ENCODE assay signal across 8 mouse cellular contexts in the genomic region with DNA sequence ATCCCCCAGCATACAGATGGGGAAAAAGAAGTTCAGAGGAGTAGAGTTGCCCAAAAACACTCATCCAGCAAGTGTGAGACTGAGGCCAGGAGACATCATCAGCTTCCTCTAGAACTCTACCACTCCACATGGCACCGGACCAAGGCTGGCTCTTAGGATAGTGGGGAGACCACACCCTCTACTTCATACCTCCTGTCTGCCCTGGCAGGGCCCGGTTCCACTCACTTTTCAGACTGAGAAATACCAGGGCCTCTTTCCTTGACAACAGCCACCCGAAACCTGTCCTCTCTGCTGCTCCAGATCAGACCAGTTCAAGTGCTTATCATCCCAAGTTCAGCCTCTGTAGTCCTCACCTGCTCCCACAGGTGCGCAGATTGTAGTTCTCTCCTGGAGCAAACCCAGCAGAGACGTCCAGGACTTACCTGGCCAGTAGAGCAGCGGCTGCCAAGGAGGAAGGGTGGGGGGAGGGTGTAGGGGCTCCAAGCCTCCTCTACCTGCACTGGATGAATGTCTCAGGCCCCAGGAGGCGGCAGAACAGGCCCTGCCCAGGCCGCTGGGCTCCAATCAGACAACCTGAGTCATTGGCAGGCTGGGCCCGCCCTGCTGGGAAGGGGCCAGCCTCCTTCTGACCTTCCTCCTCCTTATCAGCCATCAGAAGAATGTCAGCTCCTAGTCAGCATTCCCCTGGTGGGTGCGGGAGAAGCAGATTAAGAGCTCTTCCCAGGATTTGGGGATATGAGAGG. TPM values are rescaled to one million over a fixed set of nuclear protein-coding genes. Genes with fewer than 3 reads are reported as not detected.
DNase-seq lines count a peak whose midpoint lies in the region; ATAC-seq and TF ChIP-seq lines count a peak whose summit lies in the region.

A gene (minus strand): TSS at position 452 of the 743 bp plus-strand sequence.

- peak; percentile 48 for DNase-seq in NIH3T3 (ENCODE audit: low read depth)
- peak; percentile 87 for DNase-seq in lung, postnatal 36 days
- DNase-seq in thymus, postnatal 25 days: no peak
- no peak for DNase-seq in right cerebral cortex, postnatal 4 days
- no peak for DNase-seq in midbrain, embryonic 11.5 days (ENCODE audit: low spot score, missing footprints)

- H3K27ac ChIP-seq in bone marrow macrophage, adult 2 months (ENCODE audit: insufficient read depth, low read depth, low read length): no peak within 1 kb of the TSS
- H3K27ac ChIP-seq in intestine, embryonic 16.5 days (ENCODE audit: low read length): peak within 1 kb of the TSS; percentile 87
- H3K27ac ChIP-seq in midbrain, embryonic 11.5 days (ENCODE audit: low read depth, low read length): no peak within 1 kb of the TSS

- peak within 1 kb of the TSS; percentile 45 for H3K9ac ChIP-seq in intestine, embryonic 16.5 days (ENCODE audit: low read depth, low read length)
- no peak within 1 kb of the TSS for H3K9ac ChIP-seq in midbrain, embryonic 11.5 days (ENCODE audit: low read length)

- H3K4me1 ChIP-seq in bone marrow macrophage, adult 2 months (ENCODE audit: control insufficient read depth, insufficient read depth, low read length): no peaks in the 10 kb centered on the region
- H3K4me1 ChIP-seq in intestine, embryonic 16.5 days (ENCODE audit: control insufficient read depth, insufficient read depth, low read length): peaks cover 32% of the 10 kb centered on the region
- H3K4me1 ChIP-seq in midbrain, embryonic 11.5 days (ENCODE audit: control insufficient read depth, insufficient read depth, low read length): no peaks in the 10 kb centered on the region

- ATAC-seq in intestine, embryonic 16.5 days: peak; percentile 86
- no peak for ATAC-seq in midbrain, embryonic 11.5 days (ENCODE audit: low FRiP score)
- ATAC-seq in granulocyte monocyte progenitor cell, adult 5-6 weeks (replicated peaks; ENCODE audit: poor library complexity, severe bottlenecking): no peak

- no peaks in the 10 kb centered on the region for H3K9me3 ChIP-seq in intestine, embryonic 16.5 days (ENCODE audit: control insufficient read depth, low read length)
- H3K9me3 ChIP-seq in midbrain, embryonic 11.5 days (ENCODE audit: control insufficient read depth, low read length): no peaks in the 10 kb centered on the region

- TF ChIP-seq POLR2A in bone marrow macrophage, adult 2 months (IDR thresholded peaks at IDR 0.05; ENCODE audit: borderline replicate concordance, low read depth, low read length): no peak

- H3K4me3 ChIP-seq in bone marrow macrophage, adult 2 months (ENCODE audit: insufficient read depth, low read length): no peak within 1 kb of the TSS
- peak within 1 kb of the TSS; percentile 40 for H3K4me3 ChIP-seq in intestine, embryonic 16.5 days (ENCODE audit: low read length)
- no peak within 1 kb of the TSS for H3K4me3 ChIP-seq in midbrain, embryonic 11.5 days (ENCODE audit: low read depth, low read length)

- no peaks in the 10 kb centered on the region for H3K36me3 ChIP-seq in intestine, embryonic 16.5 days (ENCODE audit: control insufficient read depth, insufficient read depth, low read length)
- H3K36me3 ChIP-seq in midbrain, embryonic 11.5 days (ENCODE audit: control insufficient read depth, insufficient read depth, low read length): no peaks in the 10 kb centered on the region

- no peaks in the 10 kb centered on the region for H3K27me3 ChIP-seq in intestine, embryonic 16.5 days (replicated peaks; ENCODE audit: control insufficient read depth, insufficient read depth, low read length)
- peaks cover 4% of the 10 kb centered on the region; the same call in 1 of the 2 replicates for H3K27me3 ChIP-seq in midbrain, embryonic 11.5 days (ENCODE audit: control insufficient read depth, insufficient read depth, low read length)

- WGBS in intestine, embryonic 16.5 days: 25% methylated on average over 10 of the region's 10 CpGs
- 22% methylated on average over 10 of the region's 10 CpGs for WGBS in midbrain, embryonic 11.5 days

- H3K4me2 ChIP-seq in intestine, embryonic 16.5 days (ENCODE audit: low read depth, low read length): peak within 1 kb of the TSS; percentile 42
- H3K4me2 ChIP-seq in midbrain, embryonic 11.5 days: no peak within 1 kb of the TSS

- TF ChIP-seq CTCF in bone marrow macrophage, adult 2 months (IDR thresholded peaks at IDR 0.05; ENCODE audit: low read depth, low read length): no peak

RNA-seq across cellular contexts. Expression of the gene that starts here (rescaled TPM):
- polyA plus RNA-seq in bone marrow macrophage, adult 2 months (2012; ENCODE audit: insufficient read depth, insufficient read length, missing spikeins): 18.2 and 23.0 TPM in 2 replicates
- polyA plus RNA-seq in intestine, embryonic 16.5 days (2015; fragmentation: Nextera tagmentation; extraction: Ambion mirVana): 18.4 and 20.5 TPM in 2 replicates
- 2.3 and 3.2 TPM in 2 replicates for polyA plus RNA-seq in midbrain, embryonic 11.5 days (2014; fragmentation: Nextera tagmentation; extraction: Ambion mirVana)
- total RNA-seq in granulocyte monocyte progenitor cell, adult 5-6 weeks (2014; fragmentation: Nextera tagmentation): 3.9 and 26.5 TPM in 2 replicates
- total RNA-seq in granulocyte monocyte progenitor cell, adult 5-6 weeks (2017): 3.9 and 5.1 TPM in 2 replicates

Comparison
In these comparisons a context has a peak if more than half of its experiments do, and no peak if none do; other contexts are left out.
1. DNase-seq: peak in NIH3T3 (single experiment) and lung, postnatal 36 days (single experiment); none in thymus, postnatal 25 days (single experiment), right cerebral cortex, postnatal 4 days (single experiment) and midbrain, embryonic 11.5 days (single experiment).